Mouse (Mus musculus): ENCODE data around the gene Med12l. TPM values are rescaled to one million over a fixed set of nuclear protein-coding genes. Genes with fewer than 3 reads are reported as not detected.
A peak's percentile ranks its signal among the peaks of the same experiment; 100 is the strongest.

The Med12l gene
- polyA plus RNA-seq, 1 experiment from 2014 or later = 4.9 TPM

GRCm38 (mm10) chr3:59211784-59212183 is 206.2 kb downstream of the Med12l start:
- Histone ChIP-seq H3K27me3 (no peaks in the 10 kb centered on the region), H3K9me3 (replicated peaks) (no peaks in the 10 kb centered on the region), H3K9ac (no peak overlapping the region), H3K4me1 (0 out of 2 replicates have a peak, but pooled peaks cover 3% of the 10 kb centered on the region), H3K36me3 (no peaks in the 10 kb centered on the region), H3K4me2 (replicated peaks) (no peak overlapping the region), H3K27ac (no peak overlapping the region), H3K4me3 (no peak overlapping the region)
- WGBS = 90% methylated on average over 8 of the region's 8 CpGs
- ATAC-seq (ENCODE audit: low FRiP score) = no peak

- no peaks in the 10 kb centered on the region for H3K9me3 ChIP-seq (replicated peaks)
- H3K27ac ChIP-seq = no peak overlapping the region
- no peak overlapping the region for H3K9ac ChIP-seq
- H3K27me3 ChIP-seq = no peaks in the 10 kb centered on the region
- no peak overlapping the region for H3K4me3 ChIP-seq
- no peak for ATAC-seq (ENCODE audit: low FRiP score)
- no peak overlapping the region for H3K4me2 ChIP-seq (replicated peaks)
- no peaks in the 10 kb centered on the region for H3K36me3 ChIP-seq
- H3K4me1 ChIP-seq = 0 out of 2 replicates have a peak, but pooled peaks cover 3% of the 10 kb centered on the region
Measured at GRCm38 (mm10) chr3:59212404-59212803, 206.8 kb downstream of the Med12l start.

GRCm38 (mm10) chr3:59217211-59217610 is 211.6 kb downstream of the Med12l start:
- no peak overlapping the region for H3K4me2 ChIP-seq (replicated peaks)
- ATAC-seq (ENCODE audit: low FRiP score) = no peak
- H3K27ac ChIP-seq = no peak overlapping the region
- no peak overlapping the region for H3K4me3 ChIP-seq
- WGBS = 93% methylated on average over 10 of the region's 10 CpGs
- H3K36me3 ChIP-seq = no peaks in the 10 kb centered on the region
- H3K9ac ChIP-seq = no peak overlapping the region
- no peaks in the 10 kb centered on the region for H3K27me3 ChIP-seq
- no peaks in the 10 kb centered on the region for H3K9me3 ChIP-seq (replicated peaks)
- H3K4me1 ChIP-seq = no peaks in the 10 kb centered on the region

- Histone ChIP-seq H3K4me2 (replicated peaks) (no peak overlapping the region), H3K27me3 (no peaks in the 10 kb centered on the region), H3K4me1 (no peaks in the 10 kb centered on the region), H3K36me3 (no peaks in the 10 kb centered on the region), H3K4me3 (no peak overlapping the region), H3K9me3 (replicated peaks) (no peaks in the 10 kb centered on the region), H3K27ac (no peak overlapping the region), H3K9ac (no peak overlapping the region)
- no peak for ATAC-seq (ENCODE audit: low FRiP score)
- 95% methylated on average over 2 of the region's 2 CpGs for WGBS
Measured at GRCm38 (mm10) chr3:59219326-59219725, 213.7 kb downstream of the Med12l start.

GRCm38 (mm10) chr3:59222303-59222702 is 216.7 kb downstream of the Med12l start:
- H3K27me3 ChIP-seq = no peaks in the 10 kb centered on the region
- H3K4me1 ChIP-seq = no peaks in the 10 kb centered on the region
- WGBS = 89% methylated on average over 2 of the region's 2 CpGs
- no peak overlapping the region for H3K4me2 ChIP-seq (replicated peaks)
- no peaks in the 10 kb centered on the region for H3K36me3 ChIP-seq
- no peak overlapping the region for H3K4me3 ChIP-seq
- H3K9me3 ChIP-seq (replicated peaks) = no peaks in the 10 kb centered on the region
- no peak for ATAC-seq (ENCODE audit: low FRiP score)
- H3K9ac ChIP-seq = no peak overlapping the region
- no peak overlapping the region for H3K27ac ChIP-seq

GRCm38 (mm10) chr3:59225411-59225810 is 219.8 kb downstream of the Med12l start:
- Histone ChIP-seq H3K4me2 (replicated peaks) (no peak overlapping the region), H3K4me1 (peaks cover 2% of the 10 kb centered on the region; the same call in 1 of the 2 replicates), H3K27me3 (no peaks in the 10 kb centered on the region), H3K4me3 (no peak overlapping the region), H3K36me3 (no peaks in the 10 kb centered on the region), H3K27ac (no peak overlapping the region), H3K9ac (no peak overlapping the region), H3K9me3 (replicated peaks) (no peaks in the 10 kb centered on the region)
- ATAC-seq (ENCODE audit: low FRiP score) = no peak

GRCm38 (mm10) chr3:59227696-59228095 is 222.1 kb downstream of the Med12l start:
- H3K4me3 ChIP-seq = no peak overlapping the region
- no peaks in the 10 kb centered on the region for H3K36me3 ChIP-seq
- no peak overlapping the region for H3K4me2 ChIP-seq (replicated peaks)
- H3K27me3 ChIP-seq = no peaks in the 10 kb centered on the region
- no peak overlapping the region for H3K9ac ChIP-seq
- WGBS = 95% methylated on average over 9 of the region's 9 CpGs
- H3K27ac ChIP-seq = no peak overlapping the region
- ATAC-seq (ENCODE audit: low FRiP score) = no peak
- peaks cover 2% of the 10 kb centered on the region; the same call in 1 of the 2 replicates for H3K4me1 ChIP-seq
- no peaks in the 10 kb centered on the region for H3K9me3 ChIP-seq (replicated peaks)

GRCm38 (mm10) chr3:59228730-59229551 is 223.3 kb downstream of the Med12l start:
- H3K9ac ChIP-seq = no peak overlapping the region
- no peak overlapping the region for H3K4me3 ChIP-seq
- no peaks in the 10 kb centered on the region for H3K36me3 ChIP-seq
- H3K4me1 ChIP-seq = peaks cover 2% of the 10 kb centered on the region; the same call in 1 of the 2 replicates
- no peaks in the 10 kb centered on the region for H3K9me3 ChIP-seq (replicated peaks)
- WGBS = 59% methylated on average over 10 of the region's 10 CpGs
- no peak overlapping the region for H3K4me2 ChIP-seq (replicated peaks)
- no peaks in the 10 kb centered on the region for H3K27me3 ChIP-seq
- no peak overlapping the region for H3K27ac ChIP-seq
- 0 out of 2 replicates have a peak, but pooled peaks have one; percentile 43 for ATAC-seq (ENCODE audit: low FRiP score)

- Histone ChIP-seq H3K27ac (no peak overlapping the region), H3K27me3 (no peaks in the 10 kb centered on the region), H3K36me3 (no peaks in the 10 kb centered on the region), H3K4me1 (peaks cover 2% of the 10 kb centered on the region; the same call in 1 of the 2 replicates), H3K9me3 (replicated peaks) (no peaks in the 10 kb centered on the region), H3K4me2 (replicated peaks) (no peak overlapping the region), H3K9ac (no peak overlapping the region), H3K4me3 (no peak overlapping the region)
- no peak for ATAC-seq (ENCODE audit: low FRiP score)
- WGBS = 75% methylated on average over 3 of the region's 3 CpGs
Measured at GRCm38 (mm10) chr3:59230912-59231311, 225.3 kb downstream of the Med12l start.

- WGBS = 72% methylated on average over 5 of the region's 5 CpGs
- ATAC-seq (ENCODE audit: low FRiP score) = no peak
- Histone ChIP-seq H3K9me3 (replicated peaks) (no peaks in the 10 kb centered on the region), H3K36me3 (no peaks in the 10 kb centered on the region), H3K4me1 (no peaks in the 10 kb centered on the region), H3K27ac (no peak overlapping the region), H3K27me3 (no peaks in the 10 kb centered on the region), H3K4me2 (replicated peaks) (no peak overlapping the region), H3K4me3 (no peak overlapping the region), H3K9ac (no peak overlapping the region)
Measured at GRCm38 (mm10) chr3:59234878-59235277, 229.3 kb downstream of the Med12l start.

GRCm38 (mm10) chr3:59243384-59243783 is 237.8 kb downstream of the Med12l start:
- H3K4me1 ChIP-seq = no peaks in the 10 kb centered on the region
- H3K27ac ChIP-seq = no peak overlapping the region
- 75% methylated on average over 6 of the region's 6 CpGs for WGBS

GRCm38 (mm10) chr3:59248031-59248430 is 242.4 kb downstream of the Med12l start:
- Histone ChIP-seq H3K27ac (no peak overlapping the region), H3K4me3 (no peak overlapping the region), H3K9me3 (replicated peaks) (no peaks in the 10 kb centered on the region), H3K9ac (no peak overlapping the region), H3K36me3 (no peaks in the 10 kb centered on the region), H3K4me2 (replicated peaks) (no peak overlapping the region), H3K27me3 (no peaks in the 10 kb centered on the region), H3K4me1 (no peaks in the 10 kb centered on the region)
- ATAC-seq (ENCODE audit: low FRiP score) = no peak
- WGBS = 91% methylated on average over 6 of the region's 6 CpGs

More at GRCm38 (mm10) chr3:59243384-59243783, 237.8 kb downstream of the Med12l start:
- Histone ChIP-seq H3K9ac (no peak overlapping the region), H3K4me3 (no peak overlapping the region), H3K27me3 (no peaks in the 10 kb centered on the region), H3K9me3 (replicated peaks) (no peaks in the 10 kb centered on the region), H3K36me3 (no peaks in the 10 kb centered on the region), H3K4me2 (replicated peaks) (no peak overlapping the region)
- no peak for ATAC-seq (ENCODE audit: low FRiP score)

- 94% methylated on average over 1 of the region's 1 CpGs for WGBS
- no peak overlapping the region for H3K27ac ChIP-seq
- no peaks in the 10 kb centered on the region for H3K36me3 ChIP-seq
- ATAC-seq (ENCODE audit: low FRiP score) = no peak
- no peak overlapping the region for H3K4me3 ChIP-seq
- no peaks in the 10 kb centered on the region for H3K9me3 ChIP-seq (replicated peaks)
- H3K27me3 ChIP-seq = no peaks in the 10 kb centered on the region
- H3K4me1 ChIP-seq = no peaks in the 10 kb centered on the region
- H3K4me2 ChIP-seq (replicated peaks) = no peak overlapping the region
- H3K9ac ChIP-seq = no peak overlapping the region
Measured at GRCm38 (mm10) chr3:59250454-59250853, 244.8 kb downstream of the Med12l start.
